Mouse (Mus musculus) embryo, embryonic 10 days (tissue): Measurements from ENCODE around the gene Pdk2.
A peak's percentile ranks its signal among the peaks of the same experiment; 100 is the strongest.

ENCODE experiments used
- DNase-seq: peaks from one replicate; pipeline ENCODE4 v3.0.0-alpha.2; 2015; ENCODE audit warnings: low spot score

The Pdk2 gene

GRCm38 (mm10) chr11:95041139-95041609 lies at the start of gene Pdk2:
Gene Pdk2 (minus strand): TSS chr11:95041354.
- peak; percentile 98 for DNase-seq

- no peak for DNase-seq
Observed at GRCm38 (mm10) chr11:95088857-95089779, 48.0 kb upstream of the Pdk2 start.

DNA sequence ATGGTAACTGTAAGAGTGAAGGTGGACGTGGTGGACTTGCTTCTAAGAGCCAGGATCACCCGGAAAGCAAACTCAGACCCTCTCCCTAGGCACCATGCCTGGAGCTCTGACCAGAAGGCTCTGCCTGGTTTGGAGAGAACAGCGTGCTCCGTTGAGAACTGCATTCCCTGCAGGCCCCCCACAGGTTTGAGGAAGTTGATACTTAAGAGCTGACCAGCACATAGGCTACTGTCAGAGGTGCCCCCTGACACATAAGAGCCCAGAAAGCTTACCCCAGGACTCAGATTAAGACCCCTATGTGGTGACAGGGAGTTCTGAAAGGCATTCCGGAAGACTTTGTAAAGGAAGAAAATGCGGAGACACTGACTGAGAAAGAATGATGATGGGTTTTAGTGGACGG lies 47.1 kb upstream of the Pdk2 start:
- DNase-seq = no peak

DNA sequence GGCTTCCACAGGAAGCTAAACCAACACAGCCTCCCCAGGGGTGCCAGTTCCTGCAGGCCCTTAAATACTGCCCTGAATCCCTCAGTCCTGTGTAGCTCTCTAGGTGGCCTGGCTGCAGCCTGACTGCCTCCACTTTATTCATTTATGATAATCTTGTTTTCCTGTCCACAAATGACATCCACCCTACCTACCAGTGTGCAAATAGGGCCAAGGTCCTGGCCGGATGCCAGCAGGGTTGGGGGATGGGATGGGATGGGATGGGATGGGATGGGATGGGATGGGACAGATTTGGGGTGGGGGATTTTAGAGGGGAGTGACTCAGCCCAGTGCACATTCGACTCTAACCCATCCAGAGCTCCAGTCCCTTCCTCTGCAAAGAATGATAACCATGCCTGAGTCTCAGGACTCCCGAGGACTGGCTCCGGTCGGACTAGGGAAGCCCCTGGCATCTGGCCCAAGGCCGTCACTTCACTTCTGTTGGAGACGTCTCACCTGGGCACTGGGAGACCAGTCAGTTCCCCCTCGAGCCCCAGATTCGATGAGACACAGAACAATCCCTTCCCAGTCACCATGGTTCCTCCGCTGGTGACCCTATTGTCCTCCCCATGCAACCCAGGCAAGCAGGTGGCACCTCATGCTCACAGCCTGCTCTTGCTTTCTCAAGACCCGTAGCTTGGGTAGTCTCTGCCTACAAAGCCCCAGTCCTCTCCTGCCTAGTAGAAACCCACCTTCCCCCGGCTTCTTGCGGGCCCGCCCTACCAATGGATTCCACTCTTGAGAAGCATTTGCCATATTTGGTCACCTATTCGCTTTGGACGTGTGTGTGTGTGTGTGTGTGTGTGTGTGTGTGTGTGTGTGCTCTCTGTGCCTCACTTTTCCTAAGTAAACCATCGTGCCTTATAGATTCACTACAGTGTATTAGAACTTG lies 46.4 kb upstream of the Pdk2 start:
- DNase-seq = no peak

DNA sequence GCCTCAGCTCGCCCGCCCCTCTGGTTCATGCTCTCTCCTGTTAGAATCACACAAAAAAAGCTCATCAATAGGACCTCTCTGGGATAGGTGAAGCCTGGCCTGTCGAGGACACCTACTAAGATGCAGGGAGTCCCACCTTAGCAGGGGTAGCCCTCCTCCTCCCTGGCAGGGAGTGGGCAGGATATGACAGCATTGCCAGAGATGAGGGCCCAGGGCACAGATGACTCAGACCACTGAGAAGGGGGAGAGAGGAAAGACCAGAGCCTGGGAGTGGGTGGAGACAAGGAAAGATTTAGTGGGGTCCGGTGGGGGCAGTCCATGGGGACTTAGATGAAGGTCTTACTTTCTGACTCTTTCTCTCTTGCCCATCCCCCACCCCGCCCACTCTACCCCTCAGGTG lies 45.1 kb upstream of the Pdk2 start:
- DNase-seq = no peak

DNA sequence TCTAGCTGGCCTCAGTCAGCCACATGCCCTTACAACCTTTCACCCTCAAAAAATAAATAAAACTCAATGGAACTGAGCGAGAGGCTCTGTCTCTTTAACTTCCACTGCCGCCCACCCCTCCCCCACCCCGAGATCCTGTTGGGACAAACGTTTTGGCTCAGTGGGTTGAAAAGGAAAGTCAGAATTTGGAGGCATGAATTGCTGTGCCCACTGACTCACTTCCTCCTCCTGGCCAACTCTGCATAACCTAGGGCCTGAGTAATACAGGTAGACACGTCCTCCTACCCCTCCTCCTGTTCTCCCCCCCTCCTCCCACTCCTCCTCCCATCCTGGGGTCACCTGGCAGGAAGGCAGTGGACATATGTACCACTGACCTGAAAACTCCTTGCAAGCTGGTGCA lies 44.6 kb upstream of the Pdk2 start:
- DNase-seq = no peak

GRCm38 (mm10) chr11:95084811-95085382 lies 43.7 kb upstream of the Pdk2 start:
- peak; percentile 48 for DNase-seq

GRCm38 (mm10) chr11:95084175-95084574 lies 43.0 kb upstream of the Pdk2 start:
- DNase-seq = no peak

DNA sequence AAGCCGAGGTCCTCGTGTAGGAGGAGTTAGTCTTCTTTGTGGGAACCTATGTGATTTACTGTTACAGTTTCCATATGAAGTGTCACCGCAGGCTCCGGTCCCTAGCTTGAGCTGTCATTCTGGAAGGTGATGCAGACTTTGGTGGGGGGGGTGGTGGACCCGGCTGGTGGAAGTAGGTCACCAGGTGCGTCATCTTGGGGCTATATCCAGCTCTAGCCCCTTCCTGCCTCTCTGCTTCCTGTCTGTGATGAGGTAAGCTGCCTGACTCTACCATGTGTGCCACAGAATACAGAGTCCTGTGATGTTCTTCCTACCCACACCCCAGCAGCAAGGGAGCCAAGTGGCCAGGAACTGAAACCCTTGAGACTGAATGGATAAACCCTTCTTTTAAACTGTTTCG lies 41.7 kb upstream of the Pdk2 start:
- DNase-seq = no peak

DNA sequence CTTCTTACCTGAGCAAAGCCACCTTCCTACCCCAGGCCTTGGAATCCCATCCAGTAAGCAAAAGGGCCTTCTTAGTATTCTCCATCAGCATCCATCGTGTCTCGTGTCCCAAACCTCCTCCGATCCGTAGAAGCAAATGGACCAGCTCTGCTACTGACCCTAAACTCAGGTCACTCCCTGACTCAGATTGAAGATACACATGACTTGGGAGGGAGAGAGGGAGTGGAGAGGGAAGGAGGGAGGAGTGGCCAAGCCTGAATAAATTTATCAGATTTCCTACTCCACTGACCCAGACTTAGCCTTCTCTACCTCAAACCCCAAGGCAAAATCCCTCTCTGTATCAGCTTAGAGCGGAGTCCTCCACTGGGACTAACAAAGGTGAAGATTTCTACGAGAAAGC lies 39.6 kb upstream of the Pdk2 start:
- no peak for DNase-seq

DNA sequence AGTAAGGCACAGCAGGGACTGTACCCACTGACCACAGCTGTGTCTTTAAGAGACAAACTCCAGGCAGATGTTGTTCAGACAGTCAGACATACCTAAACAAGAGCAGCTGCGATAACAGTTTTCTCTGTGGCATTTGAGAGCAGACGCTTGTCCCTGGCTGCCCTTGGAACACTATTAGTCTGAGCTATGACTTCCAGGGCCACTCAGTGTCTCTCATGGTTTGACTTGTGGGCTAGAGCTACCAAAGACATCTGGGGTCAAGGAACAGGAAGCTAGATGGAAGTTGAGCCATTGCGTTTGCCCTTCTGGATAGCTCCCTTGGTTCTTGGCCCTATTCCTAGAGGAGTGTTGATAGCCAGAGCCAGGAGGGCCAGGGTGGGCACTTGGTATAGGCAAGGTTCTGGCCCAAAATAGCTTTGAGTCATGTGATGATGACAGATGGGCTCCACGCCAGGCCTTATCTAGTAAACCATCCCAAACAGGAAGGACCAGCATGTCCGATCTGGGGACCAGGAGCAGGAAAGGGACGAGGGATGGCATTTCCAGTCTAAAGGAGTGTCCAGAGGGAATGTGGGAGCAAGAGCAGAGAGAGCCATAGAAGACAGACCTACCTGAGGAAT lies 38.2 kb upstream of the Pdk2 start:
- no peak for DNase-seq

DNA sequence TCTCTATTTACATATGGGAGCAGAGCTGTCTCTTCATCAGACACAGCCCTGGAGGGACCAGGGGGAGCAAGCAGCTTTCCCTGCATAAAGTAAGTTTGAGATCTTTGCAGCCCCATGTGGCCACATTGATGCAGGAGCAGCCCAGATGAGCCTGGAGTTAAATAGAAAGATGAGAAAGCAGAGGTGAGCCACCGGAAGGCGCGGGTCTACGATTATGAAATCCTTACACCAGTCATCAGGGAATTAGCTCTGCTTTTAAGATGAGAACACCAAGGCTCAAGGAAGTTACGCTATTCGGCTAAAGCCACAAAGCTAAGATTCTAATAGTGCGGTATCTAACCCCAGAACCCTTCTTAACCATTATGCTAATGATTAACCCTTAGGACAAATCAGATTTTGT lies 36.8 kb upstream of the Pdk2 start:
- no peak for DNase-seq

DNA sequence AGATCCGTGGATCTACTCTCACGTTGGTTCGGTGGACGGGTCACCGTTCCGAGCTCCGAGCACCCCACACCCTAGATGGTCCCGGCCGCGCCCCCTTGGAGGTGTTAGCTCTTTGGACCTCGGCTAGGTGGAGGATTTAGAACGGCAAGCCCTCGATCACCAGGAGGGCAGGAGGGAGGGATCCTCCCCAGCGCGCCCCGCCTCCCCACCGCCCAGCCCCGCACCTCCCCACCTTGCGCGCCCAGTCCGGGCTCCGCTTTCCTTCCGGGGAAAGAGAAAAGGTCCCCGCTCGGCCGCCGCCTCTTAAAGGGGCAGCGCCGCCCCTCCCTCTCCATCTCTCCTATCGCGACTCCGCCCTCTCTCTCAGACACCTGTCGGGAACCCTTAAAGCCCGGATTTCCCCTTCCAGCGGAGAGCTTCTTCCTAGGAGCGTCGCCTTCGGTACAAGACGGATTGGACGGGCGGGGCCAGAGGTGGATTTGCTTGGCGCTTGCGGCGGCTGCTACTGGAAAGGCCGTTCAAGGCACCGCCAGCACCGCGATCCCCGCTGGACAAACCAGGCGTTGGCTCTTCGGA lies 35.5 kb upstream of the Pdk2 start, which contains the start of gene Itga3:
Gene Itga3 (minus strand): TSS at position 266 of the 576 bp plus-strand sequence.
- peak; percentile 79 for DNase-seq

GRCm38 (mm10) chr11:95076041-95076535 lies 34.9 kb upstream of the Pdk2 start:
- DNase-seq = peak; percentile 72

GRCm38 (mm10) chr11:95075197-95076040 lies 34.3 kb upstream of the Pdk2 start:
- peak; percentile 60 for DNase-seq

DNA sequence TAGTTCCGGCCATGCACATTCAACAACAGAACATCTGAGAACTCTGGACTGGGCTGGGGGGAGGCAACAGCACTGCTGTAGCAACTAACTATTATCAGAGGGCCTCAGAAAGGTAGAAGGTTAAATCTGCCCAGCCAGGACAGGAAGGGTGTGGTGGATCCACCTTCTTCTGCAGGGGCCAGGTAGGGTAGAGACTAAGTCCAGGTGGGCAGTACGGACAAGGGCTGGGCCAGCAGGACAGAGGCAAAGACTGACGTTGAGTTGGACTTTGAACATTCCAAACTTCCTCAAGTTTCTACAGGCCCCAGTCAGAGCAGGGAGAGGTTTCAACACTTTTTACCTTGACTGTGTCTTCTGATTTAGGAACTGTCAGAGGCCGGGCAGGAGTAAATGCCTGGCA lies 33.5 kb upstream of the Pdk2 start:
- no peak for DNase-seq

GRCm38 (mm10) chr11:95073835-95074234 lies 32.7 kb upstream of the Pdk2 start:
- no peak for DNase-seq

DNA sequence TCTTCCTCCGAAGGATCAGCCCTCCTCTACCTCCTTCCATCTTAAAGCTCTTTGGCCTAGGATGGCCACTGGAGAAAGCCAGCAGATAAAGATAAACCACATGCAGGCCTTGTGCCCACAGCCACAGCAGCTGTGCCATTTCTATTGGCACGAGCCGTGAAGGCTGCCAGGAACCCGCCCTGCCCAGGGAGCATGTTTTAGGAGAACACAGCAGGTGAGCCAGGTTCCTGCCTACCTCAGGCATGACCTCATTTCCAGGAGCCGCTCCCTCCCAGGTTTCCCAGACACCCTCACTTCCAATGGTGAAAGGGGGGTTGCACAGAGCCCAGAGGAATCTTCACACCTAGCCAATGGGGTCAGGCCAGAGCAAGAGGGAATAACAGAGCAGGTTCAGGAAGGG lies 31.6 kb upstream of the Pdk2 start:
- DNase-seq = no peak

- DNase-seq = no peak
Observed at GRCm38 (mm10) chr11:95072136-95072535, 31.0 kb upstream of the Pdk2 start.

DNA sequence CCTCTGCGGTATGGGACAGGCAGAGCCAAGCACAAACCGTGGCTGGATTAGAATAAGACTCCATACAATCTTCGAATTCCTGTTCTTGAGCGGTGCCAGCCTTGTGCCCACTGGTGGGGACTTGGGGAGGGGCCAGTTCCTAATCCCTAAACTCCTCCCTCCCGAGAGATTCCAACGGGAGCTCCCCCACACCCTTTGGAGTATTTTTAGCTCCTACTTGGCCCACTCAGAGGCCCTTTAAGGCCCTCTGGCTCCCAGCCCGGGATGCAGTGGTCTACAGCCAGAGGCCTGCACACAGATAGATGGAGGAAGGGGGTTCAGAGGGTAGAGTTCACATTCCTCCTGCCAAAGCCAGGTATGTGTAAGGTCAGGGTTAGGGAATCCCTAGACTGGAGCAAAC lies 30.1 kb upstream of the Pdk2 start:
- DNase-seq = no peak
